Mouse (Mus musculus) forebrain, embryonic 11.5 days (tissue): ENCODE data around the gene C77080. TPM values are rescaled to one million over a fixed set of nuclear protein-coding genes. Genes with fewer than 3 reads are reported as not detected.
A peak's percentile ranks its signal among the peaks of the same experiment; 100 is the strongest.

Source experiments
- ATAC-seq: fragments of 200-750 bp; cut with Nextera tagmentation; replicated peaks from 2 replicates; pipeline ENCODE4 v1.8.0; 2017; ENCODE audit warnings: moderate TSS enrichment; ENCODE audit not compliant: low FRiP score
- DNase-seq: peaks from one replicate; pipeline ENCODE4 v3.0.0-alpha.2; 2017; ENCODE audit warnings: low spot score
- H3K27ac ChIP-seq: fragments of 300-500 bp; sonication (generic); 2 replicates; pipeline ENCODE4 v1.5.1; 2014; ENCODE audit warnings: low read depth, low read length
- H3K27me3 ChIP-seq: fragments of 300-500 bp; sonication (generic); 2 replicates; pipeline ENCODE4 v1.6.1; 2014; ENCODE audit warnings: mild to moderate bottlenecking, low read length, mixed read lengths; ENCODE audit not compliant: control insufficient read depth, insufficient read depth
- H3K36me3 ChIP-seq: fragments of 300-500 bp; sonication (generic); 2 replicates; pipeline ENCODE4 v1.6.1; 2014; ENCODE audit warnings: mild to moderate bottlenecking, low read length, moderate library complexity, mixed read lengths; ENCODE audit not compliant: control insufficient read depth, insufficient read depth
- H3K4me1 ChIP-seq: fragments of 300-500 bp; sonication (generic); replicated peaks from 2 replicates; pipeline ENCODE4 v1.6.1; 2014; ENCODE audit warnings: low read length, mixed read lengths; ENCODE audit not compliant: control insufficient read depth, insufficient read depth
- H3K4me2 ChIP-seq: fragments of 300-500 bp; sonication (generic); 2 replicates; pipeline ENCODE4 v1.6.1; 2014; ENCODE audit warnings: low read depth, mild to moderate bottlenecking, low read length, moderate library complexity, mixed read lengths; ENCODE audit not compliant: severe bottlenecking
- H3K4me3 ChIP-seq: fragments of 300-500 bp; sonication (generic); 2 replicates; pipeline ENCODE4 v1.5.1; 2014; ENCODE audit warnings: low read depth, low read length
- H3K9ac ChIP-seq: fragments of 300-500 bp; sonication (generic); 2 replicates; pipeline ENCODE4 v1.6.1; 2014; ENCODE audit warnings: low read length
- H3K9me3 ChIP-seq: fragments of 300-500 bp; sonication (generic); 2 replicates; pipeline ENCODE4 v1.6.1; 2016; ENCODE audit warnings: low read length, mixed read lengths; ENCODE audit not compliant: control insufficient read depth
- WGBS: fragments of 180-500 bp; shearing (Covaris S2); extraction: QIAGEN DNeasy Blood & Tissue Kit; methylation state at CpG from one replicate; pipeline ENCODE4 v1.1.7; 2014; 5-methylcytosine and 5-hydroxymethylcytosine counted together
- polyA plus RNA-seq: library from polyadenylated mRNA; unstranded; fragments of >200 nt; fragmentation: Nextera tagmentation; extraction: Ambion mirVana; gene quantifications from 2 replicates; pipeline ENCODE4 v1.2.1, GENCODE M21; 2014

The C77080 gene
- polyA plus RNA-seq, 1 experiment from 2014 or later: 4.7 TPM

DNA sequence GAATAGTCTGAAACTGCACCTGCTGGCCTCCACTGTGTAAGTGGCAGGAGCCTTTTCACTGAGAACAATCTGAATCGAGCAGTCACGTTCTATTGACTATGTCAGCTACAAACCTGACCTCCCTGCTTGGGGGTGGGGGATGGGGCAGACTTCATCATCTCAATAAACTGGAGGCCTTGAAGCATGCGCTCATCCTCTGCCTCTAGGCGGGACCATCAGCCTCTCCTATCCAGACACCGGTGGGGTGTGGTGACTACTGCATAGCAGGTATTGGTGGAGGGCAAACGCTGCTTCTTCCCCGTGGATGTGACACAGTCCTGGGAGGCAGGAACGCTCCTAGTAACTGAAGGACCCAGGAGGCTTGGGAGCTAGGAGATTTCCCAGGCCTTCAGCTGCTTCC, 30.3 kb downstream of the C77080 start:
- H3K9me3 ChIP-seq: no peaks in the 10 kb centered on the region
- H3K9ac ChIP-seq: no peak overlapping the region
- no peak overlapping the region for H3K4me2 ChIP-seq
- WGBS: 59% methylated on average over 8 of the region's 8 CpGs
- DNase-seq (no peak), ATAC-seq (no peak)
- no peak overlapping the region for H3K4me3 ChIP-seq
- no peaks in the 10 kb centered on the region for H3K27me3 ChIP-seq
- H3K4me1 ChIP-seq: peaks cover 17% of the 10 kb centered on the region; the same call in 1 of the 2 replicates
- H3K36me3 ChIP-seq: no peaks in the 10 kb centered on the region
- H3K27ac ChIP-seq: no peak overlapping the region

DNA sequence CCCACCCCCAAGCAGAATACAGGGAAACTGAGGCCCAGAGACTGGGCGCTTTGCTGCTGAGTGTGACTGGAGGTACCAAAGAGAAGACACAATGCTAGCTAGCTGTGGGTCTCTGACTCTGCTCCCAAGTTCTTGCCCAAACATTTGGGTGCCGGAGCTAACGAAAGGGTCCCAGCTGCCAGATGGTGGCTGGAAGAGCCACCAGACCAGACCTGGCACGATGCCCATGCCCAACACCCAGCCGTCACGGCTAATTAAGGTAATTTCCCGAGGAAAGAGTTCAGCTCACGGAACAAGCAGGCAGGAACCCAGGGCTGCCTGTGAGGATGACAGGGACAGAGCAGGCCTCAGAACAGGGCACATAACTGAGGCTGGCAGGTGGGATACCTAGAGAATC, 33.2 kb downstream of the C77080 start:
- 39% methylated on average over 8 of the region's 8 CpGs for WGBS
- Histone ChIP-seq H3K27ac (no peak overlapping the region), H3K9me3 (no peaks in the 10 kb centered on the region), H3K4me3 (no peak overlapping the region), H3K9ac (no peak overlapping the region), H3K4me1 (peaks cover 24% of the 10 kb centered on the region; the same call in 1 of the 2 replicates), H3K27me3 (no peaks in the 10 kb centered on the region; the same call in 1 of the 2 replicates), H3K4me2 (peak overlapping the region; percentile 45; the same call in 1 of the 2 replicates), H3K36me3 (no peaks in the 10 kb centered on the region; the same call in 1 of the 2 replicates)
- ATAC-seq: no peak
- DNase-seq: no peak

DNA sequence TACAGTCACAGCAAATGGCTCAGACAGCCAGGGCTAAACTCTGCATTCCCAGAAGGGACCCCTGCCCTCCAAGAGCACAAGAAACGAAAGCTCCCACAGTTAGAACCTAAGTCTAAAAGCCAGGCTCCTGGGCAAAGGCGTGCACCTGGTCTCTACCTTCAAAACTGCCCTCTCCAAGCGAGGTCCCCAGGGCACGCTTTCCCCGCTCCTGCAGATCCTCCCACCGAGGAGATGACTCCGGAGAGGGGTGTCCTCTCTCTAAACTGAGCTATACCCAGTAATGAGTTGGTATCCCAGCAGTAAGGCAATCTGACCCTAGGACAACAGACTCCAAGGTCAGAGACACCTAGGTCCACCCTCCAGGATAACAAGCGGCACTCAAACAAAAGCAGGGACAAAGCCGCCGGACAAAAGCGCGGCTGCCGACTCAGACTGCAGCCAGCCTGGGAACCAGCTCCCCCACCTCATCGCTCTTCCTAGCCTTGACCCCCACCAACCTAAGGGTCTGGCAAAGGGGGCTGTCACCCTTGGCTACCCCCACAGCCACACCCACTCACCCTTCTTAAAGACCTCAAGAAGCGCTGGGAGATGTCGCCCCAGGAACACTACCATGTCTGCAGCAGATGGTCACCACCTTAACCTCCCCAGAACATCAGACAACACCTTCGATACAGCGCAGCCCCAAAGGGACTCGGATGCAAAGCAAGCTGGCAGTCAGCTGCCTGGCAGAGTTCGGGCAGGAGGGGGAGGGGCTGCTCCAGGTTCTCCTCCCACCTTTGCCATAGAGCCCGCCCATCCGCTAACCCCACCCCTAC, 33.8 kb downstream of the C77080 start:
- ATAC-seq: peak; percentile 24; the same call in 1 of the 2 replicates
- Histone ChIP-seq H3K4me1 (peaks cover 26% of the 10 kb centered on the region; the same call in 1 of the 2 replicates), H3K9me3 (no peaks in the 10 kb centered on the region), H3K9ac (peak overlapping the region; percentile 53), H3K27ac (no peak overlapping the region), H3K36me3 (no peaks in the 10 kb centered on the region; the same call in 1 of the 2 replicates), H3K27me3 (no peaks in the 10 kb centered on the region; the same call in 1 of the 2 replicates), H3K4me2 (peak overlapping the region; percentile 45), H3K4me3 (peak overlapping the region; percentile 20)
- DNase-seq: no peak
- WGBS: 7% methylated on average over 22 of the region's 22 CpGs

DNA sequence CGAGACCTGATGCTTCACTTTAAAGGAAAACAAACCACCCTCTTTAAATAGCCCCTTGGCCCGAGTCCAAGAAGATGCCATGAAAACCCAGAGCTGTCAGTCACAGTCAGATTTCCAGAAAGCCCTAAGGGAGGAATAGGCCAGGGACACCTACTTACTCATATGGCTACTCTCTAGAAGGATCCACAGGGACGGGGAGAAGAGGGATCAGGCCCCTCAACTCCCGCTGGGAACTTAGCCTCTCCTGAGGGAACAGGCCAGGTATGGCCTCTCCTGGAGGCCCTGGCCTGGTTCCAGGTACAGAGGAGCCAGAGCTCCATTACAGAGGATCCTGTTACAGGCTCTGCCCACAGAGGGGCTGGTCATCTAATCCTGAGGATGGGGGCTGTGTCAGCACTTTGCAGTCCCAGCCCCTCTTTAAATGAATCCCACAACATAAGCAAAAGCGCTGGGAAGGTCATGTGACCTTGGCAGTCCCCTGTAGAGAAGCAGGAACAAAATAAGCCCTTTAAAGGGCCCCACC, 34.7 kb downstream of the C77080 start:
- DNase-seq (no peak), ATAC-seq (no peak)
- Histone ChIP-seq H3K36me3 (no peaks in the 10 kb centered on the region; the same call in 1 of the 2 replicates), H3K9ac (peak overlapping the region; percentile 21; the same call in 1 of the 2 replicates), H3K27me3 (no peaks in the 10 kb centered on the region; the same call in 1 of the 2 replicates), H3K4me3 (no peak overlapping the region; the same call in 1 of the 2 replicates), H3K27ac (no peak overlapping the region), H3K4me1 (peaks cover 24% of the 10 kb centered on the region; the same call in 1 of the 2 replicates), H3K9me3 (no peaks in the 10 kb centered on the region), H3K4me2 (peak overlapping the region; percentile 45; the same call in 1 of the 2 replicates)
- 31% methylated on average over 5 of the region's 5 CpGs for WGBS

DNA sequence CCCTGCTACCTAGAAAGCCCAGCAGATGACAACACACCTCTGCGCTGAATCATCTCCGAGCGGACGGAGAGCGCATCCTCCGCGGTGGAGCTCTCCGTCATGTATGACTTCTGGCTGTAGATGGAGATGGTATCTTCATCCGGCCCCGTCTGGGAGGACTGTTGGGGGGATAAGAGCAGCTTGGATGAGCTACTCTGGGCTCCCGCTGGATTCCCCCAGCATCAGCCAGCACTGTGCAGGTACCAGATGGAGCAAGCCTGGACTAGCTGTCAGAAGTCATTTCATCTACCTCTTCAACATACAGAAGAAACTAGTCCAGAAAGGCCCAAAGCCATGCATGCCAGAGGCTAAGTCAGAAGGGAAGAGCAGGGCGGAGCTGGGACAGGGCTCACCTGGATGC, 35.9 kb downstream of the C77080 start:
- WGBS: 96% methylated on average over 12 of the region's 12 CpGs
- Histone ChIP-seq H3K4me3 (no peak overlapping the region), H3K4me2 (no peak overlapping the region), H3K27ac (no peak overlapping the region), H3K27me3 (no peaks in the 10 kb centered on the region; the same call in 1 of the 2 replicates), H3K36me3 (no peaks in the 10 kb centered on the region; the same call in 1 of the 2 replicates), H3K9ac (no peak overlapping the region), H3K4me1 (peaks cover 23% of the 10 kb centered on the region; the same call in 1 of the 2 replicates), H3K9me3 (no peaks in the 10 kb centered on the region)
- ATAC-seq (no peak), DNase-seq (no peak)

DNA sequence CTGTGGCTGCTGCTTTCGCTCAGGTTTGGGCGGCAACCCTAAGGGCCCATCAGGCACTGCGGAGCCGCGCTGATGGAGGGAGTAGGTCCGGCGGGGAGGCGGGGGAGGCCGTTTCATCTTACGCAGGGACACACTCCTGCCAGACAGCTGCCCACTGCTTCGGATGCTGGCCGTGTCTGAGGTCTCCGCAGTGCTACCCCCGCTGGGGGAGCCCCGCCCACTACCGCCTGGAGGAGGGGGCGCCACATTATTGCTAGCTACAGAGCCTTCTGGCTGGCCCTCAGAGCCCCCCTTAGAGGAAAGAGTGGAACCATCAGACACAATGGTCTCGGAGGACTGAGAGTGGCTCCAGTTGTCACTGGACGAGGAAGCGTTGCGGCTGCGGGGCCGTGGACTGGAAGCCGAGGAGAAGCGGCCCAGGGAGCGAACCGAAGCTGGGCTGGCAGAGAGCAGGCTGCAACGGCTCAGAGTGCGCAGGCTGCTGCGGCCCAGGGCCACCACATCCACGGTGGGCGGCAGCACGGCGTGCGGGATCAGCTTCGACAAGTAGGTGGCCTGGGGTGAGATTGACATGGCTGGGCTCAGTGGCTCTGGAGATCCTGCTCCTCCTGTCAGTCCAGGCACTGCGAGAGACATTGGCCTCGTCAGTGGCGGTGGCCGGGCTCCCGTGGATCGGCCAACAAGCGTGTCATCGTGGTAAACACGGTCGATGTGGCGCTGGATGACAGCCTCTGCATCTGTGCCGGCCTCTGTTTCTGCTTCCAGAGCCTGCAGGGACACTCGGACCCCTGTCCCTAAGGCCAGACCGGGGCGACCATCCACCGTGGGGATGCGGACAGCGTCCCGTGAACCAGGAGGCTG, 37.6 kb downstream of the C77080 start:
- ATAC-seq (peak; percentile 43; the same call in 1 of the 2 replicates), DNase-seq (no peak)
- 36% methylated on average over 52 of the region's 55 CpGs for WGBS
- Histone ChIP-seq H3K4me3 (peak overlapping the region; percentile 11; the same call in 1 of the 2 replicates), H3K27ac (peak overlapping the region; percentile 12; the same call in 1 of the 2 replicates), H3K27me3 (no peaks in the 10 kb centered on the region; the same call in 1 of the 2 replicates), H3K9me3 (no peaks in the 10 kb centered on the region), H3K36me3 (no peaks in the 10 kb centered on the region; the same call in none of the 2 replicates), H3K9ac (peak overlapping the region; percentile 47), H3K4me2 (peak overlapping the region; percentile 51), H3K4me1 (peaks cover 23% of the 10 kb centered on the region; the same call in 1 of the 2 replicates)

DNA sequence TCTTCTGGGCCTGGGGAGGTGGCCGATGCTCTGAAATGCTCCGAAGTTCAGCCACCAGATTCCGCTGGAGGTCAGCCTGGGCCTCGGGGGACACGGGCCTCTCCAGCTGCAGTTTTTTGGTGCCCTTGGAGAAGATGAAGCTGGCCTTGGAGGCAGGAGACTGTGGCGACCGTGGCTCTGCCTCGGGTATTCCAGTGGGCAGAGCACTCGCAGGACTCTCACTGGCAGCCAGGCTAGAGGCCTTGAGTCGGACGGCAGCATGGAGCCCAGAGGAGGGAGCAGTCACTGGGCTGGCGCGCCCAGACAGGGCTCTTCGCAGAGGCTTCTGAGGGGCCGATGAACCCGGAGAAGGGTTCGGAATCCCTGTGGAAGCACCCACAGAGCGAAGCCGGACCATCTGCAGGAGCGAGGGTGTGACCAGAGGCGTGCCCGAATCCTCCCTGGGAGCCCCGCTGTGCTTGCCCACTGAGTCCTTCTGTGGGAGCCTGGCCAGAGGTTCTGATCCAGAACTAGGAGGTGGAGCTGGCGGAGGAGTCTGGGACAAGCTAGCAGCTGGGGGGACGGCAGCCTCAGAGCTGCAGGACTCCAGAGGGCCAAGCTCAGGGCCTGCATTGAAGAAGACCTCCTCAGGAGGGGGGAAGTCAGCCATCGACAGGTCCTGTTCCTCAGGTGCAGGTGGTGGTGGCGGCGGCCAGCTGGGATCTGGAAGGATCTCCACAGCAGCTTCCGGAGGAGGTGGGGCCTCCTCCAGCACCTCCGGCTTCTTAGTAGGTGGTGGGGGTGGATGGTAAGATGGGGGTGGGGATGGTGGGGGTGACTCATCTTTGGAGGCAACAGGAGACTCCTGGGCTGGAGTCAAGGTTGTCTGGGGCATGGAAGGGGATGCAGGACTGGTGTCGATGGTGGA, 38.9 kb downstream of the C77080 start:
- H3K27ac ChIP-seq: no peak overlapping the region
- peaks cover 21% of the 10 kb centered on the region; the same call in 1 of the 2 replicates for H3K4me1 ChIP-seq
- no peak for DNase-seq
- H3K27me3 ChIP-seq: no peaks in the 10 kb centered on the region; the same call in 1 of the 2 replicates
- 71% methylated on average over 31 of the region's 31 CpGs for WGBS
- ATAC-seq: no peak
- no peak overlapping the region for H3K4me2 ChIP-seq
- H3K36me3 ChIP-seq: no peaks in the 10 kb centered on the region; the same call in none of the 2 replicates
- no peaks in the 10 kb centered on the region for H3K9me3 ChIP-seq
- H3K9ac ChIP-seq: no peak overlapping the region
- H3K4me3 ChIP-seq: no peak overlapping the region
